Comparison of ENCODE assay signal across 15 mouse cellular contexts in genomic region chr1:176818147-176818546, GRCm38 (mm10). TPM values are rescaled to one million over a fixed set of nuclear protein-coding genes. Genes with fewer than 3 reads are reported as not detected.
A peak's percentile ranks its signal among the peaks of the same experiment; 100 is the strongest.
DNase-seq lines count a peak whose midpoint lies in the region; ATAC-seq and TF ChIP-seq lines count a peak whose summit lies in the region.
"Had no signal": no experiment of that assay in that cellular context is flagged by ENCODE, and none has a peak within 500 bp of the region (broad histone marks: within the 10 kb centered on the region; RNA-seq: fewer than 3 reads in every experiment).

No protein-coding gene starts in this region.

- peak; percentile 90 for DNase-seq in heart, adult 11 months
- no peak for DNase-seq in heart, postnatal 10 days
- peak; percentile 30 for DNase-seq in MN1 (ENCODE audit: low spot score)
- no peak for DNase-seq in left cerebral cortex, postnatal 14 days (ENCODE audit: low spot score in 2 of 2)
- DNase-seq: cerebellum, adult 9-10 months had no signal

- H3K27ac ChIP-seq in intestine, postnatal 0 days (ENCODE audit: low read depth, low read length): peak overlapping the region; percentile 30; the same call in 1 of the 2 replicates
- H3K27ac ChIP-seq in intestine, embryonic 15.5 days: no peak overlapping the region
- H3K27ac ChIP-seq in macrophage: peak overlapping the region; percentile 73
- no peak overlapping the region for H3K27ac ChIP-seq in midbrain, embryonic 15.5 days
- H3K27ac ChIP-seq: embryonic facial prominence, embryonic 15.5 days; forebrain, embryonic 12.5 days; hindbrain, embryonic 14.5 days; limb, embryonic 10.5 days had no signal

- intact Hi-C loops in heart, postnatal 10 days (cut with DNase I): loop anchor here (2.0 kb wide), 1 partner anchor 17 kb away; no protein-coding TSS in a partner anchor
- intact Hi-C loops in left cerebral cortex, postnatal 14 days (cut with DNase I): no loop called here

- no peak for TF ChIP-seq CTCF in intestine, postnatal 0 days (IDR thresholded peaks at IDR 0.05; ENCODE audit: low read depth)

- H3K9me3 ChIP-seq in intestine, postnatal 0 days (ENCODE audit: control insufficient read depth): no peaks in the 10 kb centered on the region
- H3K9me3 ChIP-seq in intestine, embryonic 15.5 days: no peaks in the 10 kb centered on the region
- H3K9me3 ChIP-seq in midbrain, embryonic 15.5 days: no peaks in the 10 kb centered on the region
- H3K9me3 ChIP-seq: embryonic facial prominence, embryonic 15.5 days; forebrain, embryonic 12.5 days; G1E; limb, embryonic 10.5 days; stomach, embryonic 15.5 days had no signal

- no peak overlapping the region for H3K4me3 ChIP-seq in intestine, postnatal 0 days (ENCODE audit: low read depth, low read length)
- H3K4me3 ChIP-seq in intestine, embryonic 15.5 days (replicated peaks): no peak overlapping the region
- H3K4me3 ChIP-seq in macrophage (ENCODE audit: inconsistent target): no peak overlapping the region
- H3K4me3 ChIP-seq in midbrain, embryonic 15.5 days: no peak overlapping the region
- H3K4me3 ChIP-seq: embryonic facial prominence, embryonic 15.5 days; forebrain, embryonic 12.5 days; limb, embryonic 10.5 days; stomach, embryonic 15.5 days had no signal

- no peaks in the 10 kb centered on the region for H3K27me3 ChIP-seq in intestine, postnatal 0 days (replicated peaks; ENCODE audit: control insufficient read depth, insufficient read depth, low read length)
- no peaks in the 10 kb centered on the region for H3K27me3 ChIP-seq in intestine, embryonic 15.5 days (replicated peaks)
- H3K27me3 ChIP-seq in midbrain, embryonic 15.5 days (replicated peaks): no peaks in the 10 kb centered on the region
- H3K27me3 ChIP-seq: embryonic facial prominence, embryonic 15.5 days; forebrain, embryonic 12.5 days; stomach, embryonic 15.5 days had no signal

- no peaks in the 10 kb centered on the region for H3K36me3 ChIP-seq in intestine, postnatal 0 days (ENCODE audit: control insufficient read depth, insufficient read depth)
- H3K36me3 ChIP-seq in intestine, embryonic 15.5 days: no peaks in the 10 kb centered on the region
- H3K36me3 ChIP-seq in macrophage (ENCODE audit: inconsistent target): no peaks in the 10 kb centered on the region
- no peaks in the 10 kb centered on the region for H3K36me3 ChIP-seq in midbrain, embryonic 15.5 days (replicated peaks)
- H3K36me3 ChIP-seq: embryonic facial prominence, embryonic 15.5 days; forebrain, embryonic 12.5 days; limb, embryonic 10.5 days; stomach, embryonic 15.5 days had no signal

- peak overlapping the region; percentile 21; the same call in 1 of the 2 replicates for H3K4me2 ChIP-seq in intestine, postnatal 0 days (replicated peaks; ENCODE audit: low read depth)
- no peak overlapping the region for H3K4me2 ChIP-seq in intestine, embryonic 15.5 days (replicated peaks)
- no peak overlapping the region for H3K4me2 ChIP-seq in midbrain, embryonic 15.5 days
- H3K4me2 ChIP-seq: embryonic facial prominence, embryonic 15.5 days; forebrain, embryonic 12.5 days; hindbrain, embryonic 14.5 days; stomach, embryonic 15.5 days had no signal

- no peak for ATAC-seq in intestine, postnatal 0 days
- no peak for ATAC-seq in intestine, embryonic 15.5 days
- no peak for ATAC-seq in midbrain, embryonic 15.5 days (replicated peaks)

- no peak overlapping the region for H3K9ac ChIP-seq in intestine, postnatal 0 days (ENCODE audit: low read depth, low read length)
- no peak overlapping the region for H3K9ac ChIP-seq in intestine, embryonic 15.5 days
- H3K9ac ChIP-seq in midbrain, embryonic 15.5 days: no peak overlapping the region
- H3K9ac ChIP-seq: embryonic facial prominence, embryonic 15.5 days; forebrain, embryonic 12.5 days; hindbrain, embryonic 14.5 days; stomach, embryonic 15.5 days had no signal

- peaks cover 8% of the 10 kb centered on the region for H3K4me1 ChIP-seq in intestine, postnatal 0 days (replicated peaks; ENCODE audit: control insufficient read depth, insufficient read depth, low read length)
- peaks cover 7% of the 10 kb centered on the region for H3K4me1 ChIP-seq in intestine, embryonic 15.5 days (replicated peaks)
- H3K4me1 ChIP-seq in midbrain, embryonic 15.5 days: peaks cover 18% of the 10 kb centered on the region
- H3K4me1 ChIP-seq: stomach, embryonic 15.5 days had no signal

- H3K79me2 ChIP-seq in macrophage (ENCODE audit: inconsistent target): peaks cover 85% of the 10 kb centered on the region

- 40% methylated on average over 2 of the region's 2 CpGs for WGBS in intestine, postnatal 0 days
- 78% methylated on average over 2 of the region's 2 CpGs for WGBS in intestine, embryonic 15.5 days
- WGBS in macrophage (ENCODE audit: missing documents): 24% methylated on average over 2 of the region's 2 CpGs
- WGBS in midbrain, embryonic 15.5 days: 87% methylated on average over 2 of the region's 2 CpGs

RNA-seq across cellular contexts. Expression of gene Sdccag8, which starts 3.7 kb away (rescaled TPM):
- total RNA-seq in heart, postnatal 10 days (2021): 1 to 10 TPM; 4.2 to 5.3 TPM
- polyA plus RNA-seq in intestine, postnatal 0 days (2015; fragmentation: Nextera tagmentation; extraction: Ambion mirVana): 55.1 and 58.8 TPM in 2 replicates
- 23.9 and 24.7 TPM in 2 replicates for polyA plus RNA-seq in intestine, embryonic 15.5 days (2015; fragmentation: Nextera tagmentation; extraction: Ambion mirVana)
- 100 to 1,000 TPM in 20 of 26 experiments, 10 to 100 TPM in 6; 19.6 to 230 (median 169) TPM for total RNA-seq in macrophage (2018; cell fraction: chromatin; rRNA removed)
- 10 to 100 TPM; 12.2 to 27.5 (median 20.8) TPM for total RNA-seq in macrophage (2018; cell fraction: cytosol; rRNA removed)
- total RNA-seq in macrophage (2018; cell fraction: nucleus; rRNA removed): 100 to 1,000 TPM in 2 of 26 experiments, 10 to 100 TPM in 24; 12.3 to 130 (median 61.5) TPM
- polyA plus RNA-seq in macrophage (2018): 13.2 to 28.0 TPM (median 16.9 TPM) in 3 replicates
- total RNA-seq in left cerebral cortex, postnatal 14 days (2021): 10 to 100 TPM; 10.6 to 13.6 TPM
- 27.8 and 28.2 TPM in 2 replicates for polyA plus RNA-seq in midbrain, embryonic 15.5 days (2015; fragmentation: Nextera tagmentation; extraction: Ambion mirVana)

RNA-seq across cellular contexts. Expression of gene Cep170, which starts 4.3 kb away (rescaled TPM):
- total RNA-seq in heart, postnatal 10 days (2021): 10 to 100 TPM; 30.6 to 39.1 TPM
- 6.5 and 6.9 TPM in 2 replicates for polyA plus RNA-seq in intestine, postnatal 0 days (2015; fragmentation: Nextera tagmentation; extraction: Ambion mirVana)
- 13.6 and 17.6 TPM in 2 replicates for polyA plus RNA-seq in intestine, embryonic 15.5 days (2015; fragmentation: Nextera tagmentation; extraction: Ambion mirVana)
- 100 to 1,000 TPM in 21 of 26 experiments, 10 to 100 TPM in 5; 50.2 to 314 (median 236) TPM for total RNA-seq in macrophage (2018; cell fraction: chromatin; rRNA removed)
- total RNA-seq in macrophage (2018; cell fraction: cytosol; rRNA removed): 10 to 100 TPM; 26.3 to 74.1 (median 57.0) TPM
- 100 to 1,000 TPM in 22 of 26 experiments, 10 to 100 TPM in 4; 47.9 to 313 (median 152) TPM for total RNA-seq in macrophage (2018; cell fraction: nucleus; rRNA removed)
- 31.7 to 45.2 TPM (median 34.6 TPM) in 3 replicates for polyA plus RNA-seq in macrophage (2018)
- total RNA-seq in left cerebral cortex, postnatal 14 days (2021): 100 to 1,000 TPM; 125 to 130 TPM
- 133 and 138 TPM in 2 replicates for polyA plus RNA-seq in midbrain, embryonic 15.5 days (2015; fragmentation: Nextera tagmentation; extraction: Ambion mirVana)

Comparison
In these comparisons a context has a peak if more than half of its experiments do, and no peak if none do; other contexts are left out.
1. DNase-seq: peak in heart, adult 11 months (single experiment) and MN1 (single experiment); none in heart, postnatal 10 days (0 of 2) and left cerebral cortex, postnatal 14 days (0 of 2).
2. H3K27ac ChIP-seq: peak in intestine, postnatal 0 days (single experiment) and macrophage (single experiment); none in intestine, embryonic 15.5 days (single experiment) and midbrain, embryonic 15.5 days (single experiment).